Mouse (Mus musculus) spleen, postnatal 4 days (tissue): ENCODE results near the gene Dnm1.
A peak's percentile ranks its signal among the peaks of the same experiment; 100 is the strongest.
"Not testable (repeated sequence)": the region's sequence is repeated elsewhere in the genome, so short reads cannot be mapped to it uniquely, and the experiment has no call there.

Experiments used
- DNase-seq, 2 experiments: peaks; one replicate each; pipeline ENCODE4 v3.0.0; 2022; ENCODE audit warnings: low spot score in 2 of 2

Gene Dnm1

DNA sequence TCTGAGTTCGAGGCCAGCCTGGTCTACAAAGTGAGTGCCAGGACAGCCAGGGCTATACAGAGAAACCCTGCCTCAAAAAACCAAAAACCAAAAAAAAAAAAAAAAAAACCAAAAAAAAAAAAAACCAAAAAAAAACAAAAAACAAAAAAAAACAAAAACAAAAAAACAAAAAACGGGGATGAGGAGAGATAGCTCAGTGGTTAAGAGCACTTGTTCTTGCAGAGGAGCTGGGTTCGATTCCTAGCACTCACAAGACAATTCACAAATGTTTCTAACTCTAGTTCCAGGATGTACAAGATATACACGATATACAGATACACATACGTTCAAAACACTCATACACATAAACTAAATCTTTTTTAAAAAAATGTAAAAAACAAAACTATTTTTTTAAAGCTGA is 9.1 kb upstream of the Dnm1 start:
- not testable (repeated sequence) for DNase-seq

- peak; percentile 81 to 90 for DNase-seq
Observed at GRCm38 (mm10) chr2:32361437-32361836, 8.3 kb upstream of the Dnm1 start.

- DNase-seq: peak; percentile 64 to 86
Observed at GRCm38 (mm10) chr2:32360741-32361140, 7.6 kb upstream of the Dnm1 start.

GRCm38 (mm10) chr2:32358381-32358780 is 5.2 kb upstream of the Dnm1 start:
- no peak for DNase-seq

DNA sequence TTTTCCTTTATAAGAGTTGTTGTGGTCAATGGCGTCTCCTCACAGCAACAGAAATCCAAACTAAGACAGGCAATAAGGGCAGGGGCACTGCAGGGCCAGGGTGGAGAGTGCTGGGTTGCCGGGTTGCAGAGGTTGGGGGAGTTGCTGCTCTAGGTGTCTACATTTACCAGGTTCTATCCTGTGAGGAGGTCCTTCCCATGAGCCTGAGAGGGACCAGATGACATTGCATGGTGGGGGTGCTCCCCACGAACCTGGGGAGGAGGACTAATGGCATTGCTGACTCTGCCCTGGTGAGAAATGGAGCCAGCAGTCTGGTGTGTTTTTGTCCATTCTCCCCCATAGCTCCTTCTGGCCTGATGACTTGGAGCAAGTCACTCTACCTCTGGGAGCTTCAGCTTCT is 4.6 kb upstream of the Dnm1 start:
- DNase-seq: no peak

- DNase-seq: no peak
Observed at GRCm38 (mm10) chr2:32356216-32356615, 3.1 kb upstream of the Dnm1 start.

DNA sequence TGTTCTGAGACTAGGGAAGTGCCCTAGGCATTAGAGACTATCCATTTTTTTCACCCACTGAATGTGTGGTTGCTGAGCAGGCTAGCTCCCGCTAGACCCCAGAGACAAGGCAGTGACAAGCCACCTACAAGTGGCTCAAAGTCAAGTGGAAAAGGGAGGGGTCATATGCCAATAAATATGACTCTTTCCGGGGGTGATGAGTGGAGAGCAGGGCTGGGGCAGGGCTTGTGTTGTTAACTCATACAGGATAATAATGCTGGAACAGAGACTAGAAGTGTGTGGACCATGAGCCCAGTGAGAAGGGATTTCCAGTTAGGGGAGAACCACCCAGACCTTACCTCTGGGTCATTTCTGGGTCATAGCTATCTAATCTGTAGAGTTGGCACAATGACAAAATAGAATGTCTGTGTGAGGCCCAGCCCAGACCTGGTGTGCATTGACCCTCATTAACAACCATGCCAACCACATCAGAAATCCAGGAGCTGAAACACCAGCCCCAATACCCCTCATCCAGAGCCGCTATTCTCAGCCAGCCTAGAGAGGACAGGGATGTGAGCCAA is 1.3 kb upstream of the Dnm1 start:
- no peak for DNase-seq

- DNase-seq: no peak
Observed at GRCm38 (mm10) chr2:32353836-32354235, 698 bp upstream of the Dnm1 start.

- DNase-seq: no peak
Observed at GRCm38 (mm10) chr2:32352151-32353006, 759 bp downstream of the Dnm1 start, which contains the start of gene Ciz1. Gene Ciz1 (plus strand): TSS chr2:32352327.

GRCm38 (mm10) chr2:32351471-32351961 is 1.6 kb downstream of the Dnm1 start:
- DNase-seq: no peak

DNA sequence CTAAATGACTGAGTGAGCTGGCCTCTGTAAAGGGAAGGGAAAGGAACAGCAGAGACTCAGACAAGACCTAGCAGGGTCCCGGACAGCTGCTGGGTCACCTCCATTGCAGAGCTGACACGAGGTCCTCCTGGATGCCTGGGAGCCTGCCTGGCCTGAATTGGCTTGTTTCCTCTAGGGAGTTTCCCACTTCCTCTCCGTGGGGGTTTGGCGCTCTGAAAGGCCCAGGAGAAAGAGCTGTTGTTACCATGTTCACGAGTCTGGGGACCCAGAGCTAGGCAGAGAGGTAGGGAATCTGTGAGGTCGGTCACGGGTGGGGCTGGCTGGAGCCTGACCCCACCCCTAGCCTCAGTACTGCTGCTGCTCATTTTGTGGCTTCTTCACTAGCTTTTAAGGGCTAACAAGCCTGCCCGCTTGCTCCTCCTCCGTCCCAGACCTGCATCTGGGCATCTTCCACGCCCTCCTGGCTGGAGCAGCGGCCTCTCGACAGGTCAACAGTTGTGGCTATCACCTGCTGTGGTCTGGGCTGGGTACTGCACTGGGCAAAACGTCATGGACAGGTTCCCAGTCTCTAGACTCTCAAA is 2.6 kb downstream of the Dnm1 start:
- DNase-seq: no peak

- DNase-seq: no peak
Observed at GRCm38 (mm10) chr2:32349625-32350255, 3.4 kb downstream of the Dnm1 start.

DNA sequence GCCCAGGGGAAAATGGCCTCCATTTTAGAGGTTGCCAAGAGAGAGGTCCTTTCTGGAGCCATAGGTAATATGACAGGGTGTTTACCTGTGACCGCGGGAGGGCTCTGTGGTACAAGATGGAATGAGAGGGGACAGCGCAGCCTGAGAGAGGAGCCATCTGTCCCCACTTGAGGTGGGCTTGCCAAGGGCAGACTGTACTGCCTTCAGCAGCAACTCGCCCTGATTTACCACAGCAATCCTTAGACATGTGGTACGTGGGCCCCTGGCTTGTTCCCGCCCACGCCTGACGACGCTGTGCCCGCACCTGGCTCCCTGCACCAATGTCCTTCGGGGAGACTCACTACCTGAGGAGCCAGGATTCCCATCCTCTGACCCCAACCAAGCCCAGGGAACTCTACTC is 4.8 kb downstream of the Dnm1 start:
- no peak for DNase-seq

DNA sequence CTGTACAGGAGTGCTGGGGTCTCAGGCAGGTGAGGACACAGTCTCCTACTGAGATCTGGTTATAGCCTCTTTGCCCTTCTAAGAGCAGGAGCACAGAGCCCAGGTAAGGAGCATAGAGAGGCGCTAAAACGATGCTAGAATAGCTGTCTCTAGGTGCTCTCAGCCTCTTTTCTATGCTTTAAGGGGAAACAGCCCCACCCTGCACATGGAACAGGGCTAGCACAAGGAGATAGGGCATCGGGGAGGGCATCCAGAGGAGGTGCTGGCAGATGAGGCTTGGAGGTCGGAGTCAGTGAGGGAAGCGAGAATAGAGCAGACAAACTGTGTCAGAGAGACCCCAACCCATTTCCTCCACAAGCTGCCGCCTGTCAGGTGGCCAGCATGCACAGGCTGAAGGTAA is 6.1 kb downstream of the Dnm1 start:
- DNase-seq: no peak

DNA sequence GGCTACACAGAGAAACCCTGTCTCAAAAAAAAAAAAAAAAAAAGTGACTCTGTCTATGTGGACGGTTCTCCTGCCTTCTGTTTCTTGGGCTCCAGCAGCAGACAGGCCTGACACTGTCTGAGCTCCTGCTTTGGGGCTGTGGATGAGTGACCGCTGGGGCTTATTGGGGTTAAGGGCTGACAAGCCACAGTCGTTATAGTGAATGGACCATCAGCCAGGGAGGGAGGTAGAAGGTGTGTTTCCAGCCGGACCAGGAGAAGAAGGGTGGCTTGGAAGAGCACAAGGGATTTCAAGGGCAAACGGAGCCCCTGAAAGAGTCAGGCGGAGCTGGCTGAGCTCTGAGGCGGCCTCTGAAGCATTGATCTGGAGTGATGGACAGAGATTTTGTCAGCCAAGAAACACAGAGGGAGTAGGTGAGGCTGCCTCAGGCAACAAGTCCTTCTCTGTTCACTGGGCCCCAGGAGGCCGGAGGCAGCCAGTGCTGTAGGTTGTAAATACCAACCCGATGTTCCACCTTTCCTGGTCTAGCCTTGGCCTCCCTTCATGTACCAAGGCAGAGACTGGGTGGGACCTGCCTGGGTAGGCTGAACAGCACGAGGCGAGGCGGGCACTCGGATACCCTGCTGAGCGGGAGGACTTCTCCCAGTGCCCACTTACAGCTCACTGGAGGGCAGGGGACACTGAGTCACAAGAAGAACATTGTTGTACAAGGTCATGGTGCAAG is 8.4 kb downstream of the Dnm1 start:
- DNase-seq: no peak

DNA sequence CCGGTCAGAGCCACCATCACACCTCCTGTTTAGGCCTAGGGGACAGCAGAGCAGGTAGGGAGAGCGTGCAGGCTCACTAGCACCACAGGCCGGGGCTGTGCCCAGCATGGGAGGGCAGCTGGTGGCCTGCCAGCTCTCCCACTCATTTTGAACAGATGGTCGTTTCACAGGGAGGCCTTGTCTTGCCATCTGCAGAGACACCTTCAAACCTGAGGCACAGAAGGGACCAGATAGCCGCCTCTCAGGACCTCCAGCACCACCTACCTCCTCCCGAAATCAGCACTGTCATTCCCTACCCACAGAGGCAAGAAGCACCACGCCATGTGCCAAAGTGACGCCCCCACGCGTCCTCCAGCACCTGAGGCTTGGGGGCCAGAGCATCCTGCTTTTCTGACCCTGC is 9.1 kb downstream of the Dnm1 start:
- no peak for DNase-seq

DNA sequence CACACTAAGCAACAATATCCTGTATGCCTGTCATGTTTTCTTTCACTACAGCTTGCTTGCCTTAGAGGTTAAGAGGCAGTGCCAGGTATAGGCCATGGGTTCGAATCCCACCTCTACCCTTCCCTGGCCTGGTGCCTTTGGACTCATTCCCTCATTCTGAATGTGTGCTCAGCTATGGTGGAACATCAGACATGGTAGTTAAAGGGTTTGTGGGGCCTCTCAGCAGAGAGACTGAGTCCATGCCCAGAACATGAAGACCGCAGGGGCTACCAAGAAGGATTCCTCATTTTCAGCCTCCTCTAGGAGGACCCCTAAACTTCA is 9.8 kb downstream of the Dnm1 start:
- no peak for DNase-seq

DNA sequence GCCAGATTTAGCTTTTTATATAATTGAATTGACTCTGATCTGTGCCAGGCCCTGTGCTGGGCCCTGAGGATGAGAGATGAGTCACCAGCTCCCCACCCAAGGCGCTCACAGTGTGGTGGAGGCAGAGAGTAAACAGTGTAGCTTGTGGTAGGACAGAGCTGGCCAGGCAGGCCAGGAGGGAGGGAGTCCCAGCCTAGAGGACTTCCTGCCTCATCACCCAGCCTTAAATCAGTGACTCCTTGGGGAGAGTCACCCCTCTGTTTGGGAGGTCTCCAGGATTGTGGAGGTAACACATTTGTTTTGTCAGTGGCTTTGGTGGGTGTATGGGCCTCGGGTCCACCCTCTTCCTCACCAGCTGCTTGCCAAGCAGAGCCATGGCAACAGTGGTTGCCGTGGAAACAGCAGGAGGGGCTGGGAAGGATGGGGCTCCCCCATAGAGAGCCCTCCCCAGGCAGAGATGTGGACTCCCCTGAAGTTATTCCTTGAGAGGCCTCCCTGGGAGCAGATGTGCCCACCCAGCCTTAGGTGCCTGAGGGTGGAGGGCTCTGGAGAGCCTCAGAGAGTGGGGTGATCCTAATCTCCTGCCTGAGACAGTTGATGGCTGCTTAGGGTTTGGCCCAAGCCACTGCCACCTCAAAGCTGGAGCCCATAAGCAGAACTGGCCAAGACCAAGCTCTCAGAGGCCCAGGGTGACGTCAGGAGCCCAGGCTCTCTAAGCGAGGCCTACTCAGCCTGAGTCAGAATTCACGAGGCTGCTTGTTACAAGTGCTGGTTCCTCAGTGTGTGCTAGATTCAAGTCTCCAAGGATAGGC is 10.4 kb downstream of the Dnm1 start:
- no peak for DNase-seq

DNA sequence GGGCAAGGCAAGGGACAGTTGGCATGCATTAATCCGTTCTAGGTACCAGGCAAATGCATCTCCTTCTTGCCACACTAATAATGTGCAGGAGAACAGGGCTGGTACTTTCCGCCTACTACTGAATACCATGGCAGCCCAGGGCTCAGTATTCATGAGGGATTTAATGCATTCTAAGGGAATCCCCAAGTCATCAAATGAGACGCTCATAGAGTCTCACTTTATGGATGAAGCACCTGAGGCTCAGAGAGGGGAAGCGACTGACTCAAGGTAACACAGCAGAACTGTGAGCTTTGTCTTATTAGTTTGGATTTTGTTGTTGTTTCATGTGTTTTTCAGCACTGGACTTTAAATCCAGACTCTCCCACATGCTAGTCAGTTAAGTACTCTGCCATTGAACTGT is 11.1 kb downstream of the Dnm1 start:
- no peak for DNase-seq

GRCm38 (mm10) chr2:32341634-32341939 is 11.6 kb downstream of the Dnm1 start:
- DNase-seq: no peak
